ENCODE assay signal across 32 mouse cellular contexts in the genomic region with DNA sequence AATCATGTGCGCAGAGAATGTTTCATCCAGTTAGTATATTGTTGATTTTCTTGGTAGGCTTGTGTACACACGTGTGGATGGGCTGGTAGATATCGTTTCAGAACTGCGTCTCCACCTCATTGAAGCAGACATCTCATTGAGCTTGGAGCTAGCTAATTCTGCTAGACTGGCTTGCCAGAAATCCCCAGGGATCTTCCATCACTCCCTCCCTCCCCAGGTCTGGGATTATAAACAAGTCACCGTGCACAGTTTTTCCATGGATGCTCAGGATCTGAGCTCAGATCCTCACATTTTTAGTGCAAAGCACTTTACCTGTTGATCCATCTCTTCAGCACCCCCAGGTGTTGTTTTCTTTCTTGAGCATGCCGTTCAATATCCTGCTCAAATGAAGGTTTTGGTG. TPM values are rescaled to one million over a fixed set of nuclear protein-coding genes. Genes with fewer than 3 reads are reported as not detected.
"Had no signal": no experiment of that assay in that cellular context is flagged by ENCODE, and none has a peak within 500 bp of the region (broad histone marks: within the 10 kb centered on the region; RNA-seq: fewer than 3 reads in every experiment).

No protein-coding gene starts in this region.

- DNase-seq: heart, postnatal 10 days; heart, postnatal 14 days; heart, postnatal 36 days; heart, postnatal 4 days; kidney, adult 11 months; kidney, adult 18-20 months; kidney, adult 2 months; kidney, adult 8-10 months; kidney, adult 9 months; kidney, postnatal 10 days; kidney, postnatal 14 days; kidney, postnatal 25 days; kidney, postnatal 36 days; kidney, postnatal 4 days; layer of hippocampus, adult 9-11 months; layer of hippocampus, postnatal 36 days had no signal

- H3K27me3 ChIP-seq: heart, embryonic 12.5 days; heart, embryonic 13.5 days; heart, embryonic 15.5 days; hindbrain, embryonic 12.5 days; hindbrain, embryonic 13.5 days; hindbrain, embryonic 15.5 days; intestine, embryonic 15.5 days; kidney, embryonic 15.5 days had no signal

- H3K4me1 ChIP-seq: heart, embryonic 12.5 days; heart, embryonic 13.5 days; heart, embryonic 15.5 days; hindbrain, embryonic 10.5 days; hindbrain, embryonic 12.5 days; hindbrain, embryonic 15.5 days; intestine, embryonic 15.5 days; kidney, embryonic 15.5 days had no signal

- H3K4me3 ChIP-seq: heart, embryonic 12.5 days; heart, embryonic 13.5 days; heart, embryonic 15.5 days; hindbrain, embryonic 10.5 days; hindbrain, embryonic 12.5 days; hindbrain, embryonic 13.5 days; hindbrain, embryonic 15.5 days; intestine, embryonic 15.5 days; kidney, embryonic 15.5 days; left cerebral cortex, adult 2 months had no signal

- H3K27ac ChIP-seq: heart, embryonic 13.5 days; heart, embryonic 15.5 days; hindbrain, embryonic 10.5 days; hindbrain, embryonic 12.5 days; hindbrain, embryonic 13.5 days; hindbrain, embryonic 14.5 days; hindbrain, embryonic 15.5 days; hindbrain, postnatal 0 days; intestine, embryonic 15.5 days; kidney, embryonic 15.5 days; kidney, postnatal 0 days had no signal

RNA-seq across cellular contexts. Expression of a gene that starts 22.2 kb away (rescaled TPM):
- total RNA-seq: heart, postnatal 14 days; hematopoietic stem cell, adult 5-6 weeks had no signal
- polyA plus RNA-seq: heart, postnatal 0 days; inflammation-experienced regulatory T-cells, adult 6 months had no signal
